Mouse (Mus musculus) A20 (cell line): Measurements from ENCODE around the gene Os9.
A peak's percentile ranks its signal among the peaks of the same experiment; 100 is the strongest.
"Not testable (repeated sequence)": the region's sequence is repeated elsewhere in the genome, so short reads cannot be mapped to it uniquely, and the experiment has no call there.

Experiments
- DNase-seq: peaks from one replicate; pipeline ENCODE4 v3.0.0-alpha.2; 2011; ENCODE audit warnings: low read depth, low spot score

Os9 gene

DNA sequence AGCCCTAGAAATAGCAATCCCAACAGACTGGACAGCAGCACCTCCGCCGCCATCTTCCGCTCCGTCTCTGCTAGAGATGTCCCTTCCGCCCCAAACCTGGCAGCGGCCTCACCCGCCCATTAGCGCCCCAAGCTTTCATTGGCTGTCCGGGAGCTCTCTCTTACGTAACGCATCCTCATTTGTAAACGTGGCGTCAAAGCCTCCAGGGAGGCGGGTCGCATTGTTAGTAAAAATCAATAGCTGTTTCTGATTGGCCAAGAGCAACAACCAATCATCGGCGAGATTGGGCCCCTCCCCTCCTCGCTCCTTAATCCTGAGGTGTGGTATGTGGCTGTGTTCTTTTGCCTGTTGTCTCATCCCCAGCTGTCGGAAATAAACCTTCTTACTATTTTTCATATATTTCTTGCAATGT, at the start of gene Os9:
Gene Os9 (minus strand): TSS at position 66 of the 412 bp plus-strand sequence.
- peak; percentile 98 for DNase-seq

- no peak for DNase-seq
Observed at GRCm38 (mm10) chr10:127170002-127170401, 49.1 kb upstream of the Os9 start.

- no peak for DNase-seq
Observed at GRCm38 (mm10) chr10:127167614-127168192, 46.8 kb upstream of the Os9 start.

DNA sequence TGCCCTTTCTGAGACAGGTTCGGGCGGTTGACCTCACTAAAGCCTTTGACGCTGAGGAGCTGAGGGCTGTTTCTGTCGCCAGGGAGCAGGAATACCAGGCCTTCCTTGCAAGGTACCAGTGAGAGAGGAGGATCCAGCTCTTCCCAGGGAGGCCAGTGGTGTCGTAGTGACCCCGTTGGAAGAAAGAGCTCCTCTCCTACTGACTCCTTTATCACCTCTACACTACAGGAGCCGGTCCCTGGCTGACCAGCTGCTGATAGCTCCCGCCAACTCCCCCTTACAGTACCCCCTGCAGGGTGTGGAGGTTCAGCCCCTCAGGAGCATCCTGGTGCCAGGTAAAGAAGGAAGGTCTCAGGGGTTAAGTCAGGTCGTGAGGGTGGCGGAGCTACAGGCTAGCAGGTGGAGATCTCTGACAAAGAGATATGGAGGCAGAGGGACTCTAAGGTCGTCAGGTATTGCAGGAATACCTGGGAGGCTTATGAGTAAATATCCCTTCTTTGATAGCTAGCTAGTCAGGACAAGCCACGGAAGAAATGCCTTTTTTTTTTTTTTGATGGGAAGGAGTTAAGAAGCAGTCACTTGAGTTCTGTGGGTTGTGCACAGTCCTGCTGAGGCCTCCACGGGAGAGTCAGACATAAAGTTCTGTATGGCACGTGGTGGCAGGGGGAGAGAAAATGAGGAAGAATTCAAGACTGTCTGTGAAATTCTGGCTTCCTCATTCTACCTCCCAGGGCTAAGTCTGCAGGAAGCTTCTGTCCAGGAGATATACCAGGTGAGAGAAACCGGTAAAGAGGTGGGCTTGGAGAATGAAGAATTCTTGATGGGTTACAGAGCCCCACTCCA, 46.1 kb upstream of the Os9 start:
- no peak for DNase-seq

DNA sequence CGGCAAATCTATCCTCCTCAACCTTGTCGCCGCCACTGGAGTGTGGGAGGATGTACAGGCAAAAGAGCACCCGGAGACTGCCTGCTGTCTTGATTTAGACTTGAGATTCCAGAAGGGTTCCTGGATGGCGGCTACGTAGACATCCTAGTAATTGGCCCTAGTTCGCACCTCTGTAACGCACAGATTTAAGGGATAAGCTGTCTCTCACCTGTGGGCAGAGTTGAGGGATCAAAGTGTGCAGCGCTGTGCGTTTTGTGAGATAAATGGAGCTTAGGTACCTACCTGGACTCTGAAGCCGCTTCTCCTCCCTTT, 45.4 kb upstream of the Os9 start:
- DNase-seq = no peak

- DNase-seq = peak; percentile 91
Observed at GRCm38 (mm10) chr10:127165654-127166403, 44.9 kb upstream of the Os9 start.

DNA sequence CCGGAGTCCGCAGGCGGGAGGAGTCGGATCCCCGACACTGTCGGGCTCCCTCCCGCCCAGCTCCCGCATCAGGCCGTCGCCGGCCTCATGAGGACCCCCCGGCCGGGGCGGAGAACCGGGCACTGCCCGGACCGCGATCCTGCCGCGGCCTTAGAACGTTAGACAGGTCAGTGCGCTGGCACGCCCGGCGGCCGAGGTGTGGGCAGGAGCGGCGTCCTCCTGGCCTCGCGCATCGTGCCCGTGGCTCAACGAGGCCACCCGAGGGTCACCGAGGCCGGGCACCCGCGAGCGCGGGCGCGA, 44.4 kb upstream of the Os9 start:
- no peak for DNase-seq

DNA sequence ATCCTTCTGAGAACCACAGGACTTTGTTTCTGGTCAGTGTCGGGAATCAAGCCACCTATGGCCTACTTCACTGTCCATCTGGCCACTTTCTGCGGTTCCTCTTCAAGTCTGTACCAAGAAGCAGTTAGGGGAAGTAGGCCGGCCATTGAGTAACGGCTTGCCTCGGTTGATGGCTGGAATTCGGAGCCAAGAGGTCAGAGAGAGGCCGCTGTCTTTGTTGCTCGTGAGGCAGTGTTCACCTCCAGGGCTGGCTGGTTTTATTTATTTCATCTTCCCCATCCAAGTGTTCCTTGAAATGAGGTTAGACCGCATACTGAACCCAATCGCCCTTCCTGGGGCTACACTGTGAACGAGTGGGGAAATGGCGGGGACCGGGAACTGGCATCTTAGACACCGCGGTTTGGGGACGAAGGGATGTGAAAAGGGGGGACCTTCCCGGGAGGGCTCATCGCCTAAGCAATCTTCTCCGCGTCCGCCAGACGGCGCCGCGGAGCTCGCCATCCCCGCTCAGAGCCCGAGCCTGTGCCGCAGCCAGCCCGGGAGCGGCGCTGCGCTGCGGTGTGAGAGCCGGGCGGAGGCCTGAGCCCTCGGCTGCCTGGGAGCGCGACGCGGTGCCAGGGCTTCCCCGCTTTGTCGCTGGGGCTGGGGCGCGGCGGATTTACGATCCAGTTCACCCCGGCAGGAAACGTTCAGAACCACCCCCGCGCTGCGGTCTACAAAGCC, 43.9 kb upstream of the Os9 start, which contains the start of gene B4galnt1:
Gene B4galnt1 (plus strand): TSS at position 595 of the 723 bp plus-strand sequence.
- DNase-seq = peak; percentile 93

- DNase-seq = no peak
Observed at GRCm38 (mm10) chr10:127164190-127164589, 43.3 kb upstream of the Os9 start.

DNA sequence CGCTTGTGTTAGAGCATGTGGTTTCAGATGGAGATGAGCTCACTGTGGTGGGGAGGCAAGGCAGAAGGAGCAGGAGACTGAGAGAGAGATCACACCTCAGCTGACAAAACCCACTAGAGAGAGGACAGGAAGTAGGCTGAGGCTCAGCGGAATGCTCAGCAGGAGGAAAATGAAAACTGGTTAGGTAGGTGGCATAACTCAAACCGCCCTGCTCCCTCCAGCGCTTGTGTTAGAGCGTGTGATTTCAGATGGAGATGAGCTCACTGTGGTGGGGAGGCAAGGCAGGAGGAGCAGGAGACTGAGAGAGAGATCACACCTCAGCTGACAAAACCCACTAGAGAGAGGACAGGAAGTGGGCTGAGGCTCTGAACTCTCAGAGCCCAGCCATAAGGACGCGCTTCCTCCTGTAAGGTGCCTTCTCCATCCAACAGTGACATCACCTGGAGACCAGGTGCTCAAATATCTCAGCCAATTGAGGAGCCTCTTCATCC, 41.9 kb upstream of the Os9 start:
- DNase-seq = not testable (repeated sequence)

DNA sequence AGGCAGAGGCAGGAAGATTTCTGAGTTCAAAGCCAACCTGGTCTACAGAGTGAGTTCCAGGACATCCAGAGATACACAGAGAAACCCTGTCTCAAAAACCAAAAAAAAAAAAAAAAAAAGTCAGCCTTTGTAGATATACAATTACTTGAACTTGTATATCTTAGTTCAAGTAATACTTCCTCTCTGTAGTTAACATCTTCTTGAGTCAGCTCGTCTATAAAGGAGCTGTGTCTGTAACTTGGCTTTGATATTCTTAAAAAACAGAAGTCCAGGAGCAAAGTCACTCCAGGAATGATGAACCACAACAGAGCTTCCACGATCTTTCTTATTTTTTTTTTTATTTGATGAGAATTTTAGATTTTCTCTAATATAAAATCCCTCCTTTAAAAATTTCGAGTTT, 39.8 kb upstream of the Os9 start:
- no peak for DNase-seq

GRCm38 (mm10) chr10:127160081-127160480, 39.1 kb upstream of the Os9 start:
- no peak for DNase-seq

GRCm38 (mm10) chr10:127158471-127158870, 37.5 kb upstream of the Os9 start:
- DNase-seq = no peak

DNA sequence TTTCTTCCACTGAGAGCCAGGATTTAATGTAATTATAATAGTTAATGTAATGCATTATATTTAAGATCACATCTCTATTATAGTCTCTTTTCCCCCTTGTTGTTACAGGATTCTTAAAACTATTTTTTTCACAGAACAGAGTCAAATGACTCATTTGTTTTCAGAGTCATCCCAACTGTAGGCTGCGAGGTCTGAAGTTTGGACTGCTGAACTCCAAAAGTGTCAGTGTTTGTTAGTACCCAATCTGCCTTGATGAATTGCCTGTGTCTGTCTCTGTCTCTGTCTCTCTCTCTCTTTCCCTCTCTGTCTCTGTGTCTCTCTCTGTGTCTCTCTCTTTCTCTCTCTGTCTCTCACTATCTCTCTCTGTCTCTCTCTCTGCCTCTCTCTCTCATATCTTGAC, 35.6 kb upstream of the Os9 start:
- no peak for DNase-seq

GRCm38 (mm10) chr10:127156089-127156488, 35.2 kb upstream of the Os9 start:
- no peak for DNase-seq

- no peak for DNase-seq
Observed at GRCm38 (mm10) chr10:127154652-127155051, 33.7 kb upstream of the Os9 start.

GRCm38 (mm10) chr10:127154241-127154640, 33.3 kb upstream of the Os9 start:
- DNase-seq = no peak

DNA sequence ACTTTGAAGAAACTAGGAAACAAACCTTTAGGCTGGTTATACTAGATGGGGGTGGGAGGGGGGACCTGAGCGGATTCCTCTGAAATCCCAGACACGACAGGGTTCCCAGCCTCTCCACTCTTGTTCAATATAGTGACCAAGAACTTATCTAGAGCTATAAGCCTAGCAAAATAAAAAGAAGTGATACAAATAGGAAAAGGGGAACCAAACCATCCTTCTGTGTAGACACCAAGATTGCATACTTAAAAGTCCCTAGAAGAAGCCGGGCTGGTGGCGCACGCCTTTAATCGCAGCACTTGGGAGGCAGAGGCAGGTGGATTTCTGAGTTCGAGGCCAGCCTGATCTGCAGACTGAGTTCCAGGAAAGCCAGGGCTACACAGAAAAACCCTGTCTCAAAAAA, 32.4 kb upstream of the Os9 start:
- DNase-seq = no peak

DNA sequence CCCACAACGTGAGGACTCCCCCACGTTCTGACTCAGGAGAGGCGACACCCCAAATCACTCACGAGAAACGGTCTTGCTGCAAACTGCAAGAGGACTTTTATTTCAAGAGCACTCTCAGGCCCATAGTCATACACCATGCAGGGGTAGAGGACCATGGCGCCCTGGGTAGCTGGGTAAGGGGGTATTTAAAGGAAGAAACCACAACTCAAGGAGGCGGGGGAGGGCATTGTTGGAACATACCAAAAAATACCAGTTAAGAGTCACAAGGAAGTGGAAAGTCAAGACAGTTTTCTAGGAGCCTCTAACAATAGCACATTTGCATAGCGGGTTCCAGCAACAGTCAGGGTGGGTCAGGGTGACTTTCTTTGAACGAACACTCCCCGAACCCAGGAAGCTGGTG, 31.6 kb upstream of the Os9 start:
- not testable (repeated sequence) for DNase-seq

GRCm38 (mm10) chr10:127151233-127151632, 30.3 kb upstream of the Os9 start:
- DNase-seq = not testable (repeated sequence)

- DNase-seq = no peak
Observed at GRCm38 (mm10) chr10:127150471-127150872, 29.5 kb upstream of the Os9 start.

DNA sequence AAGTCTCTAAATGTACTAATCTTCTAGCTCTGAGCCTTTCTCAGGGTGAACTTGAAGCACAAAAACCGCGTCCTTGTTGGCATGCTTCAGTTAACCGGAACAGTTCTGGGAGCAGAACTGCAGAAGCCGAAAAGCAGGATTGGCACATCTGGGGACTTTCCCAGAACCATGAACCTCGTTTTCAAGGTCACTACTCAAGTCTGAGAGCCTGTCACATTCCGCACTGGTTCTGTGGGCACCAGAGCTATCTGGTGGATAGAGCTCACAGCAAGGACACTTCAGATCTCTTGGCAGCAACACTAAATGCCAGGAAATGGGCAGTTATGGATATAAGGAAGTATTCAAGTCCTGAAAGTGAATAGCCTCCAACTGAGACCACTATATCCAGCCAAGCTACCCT, 26.2 kb upstream of the Os9 start:
- DNase-seq = no peak
